Mouse (Mus musculus): Measurements from ENCODE around the gene Plxna2.

- TF ChIP-seq CTCF (IDR thresholded peaks at IDR 0.05; ENCODE audit: extremely low read depth, insufficient read depth, low read length), result no peak
- TF ChIP-seq POLR2A (IDR thresholded peaks at IDR 0.05; ENCODE audit: extremely low read depth, insufficient read depth, low read length), result no peak
Measured at GRCm38 (mm10) chr1:194612628-194613027, 5.4 kb upstream of the Plxna2 start.

Data from cortical plate, adult 2 months (tissue).